Mouse (Mus musculus): ENCODE data around the gene Fam102a.
A peak's percentile ranks its signal among the peaks of the same experiment; 100 is the strongest.
"Not testable (repeated sequence)": the region's sequence is repeated elsewhere in the genome, so short reads cannot be mapped to it uniquely, and the experiment has no call there.

Fam102a gene

GRCm38 (mm10) chr2:32534733-32535471 is at the start of gene Fam102a:
Gene Fam102a (plus strand): TSS chr2:32535332.
- peak; percentile 97 for DNase-seq (ENCODE audit: low spot score)

GRCm38 (mm10) chr2:32485751-32486150 is 49.4 kb upstream of the Fam102a start:
- no peak for DNase-seq (ENCODE audit: low spot score)

GRCm38 (mm10) chr2:32486155-32486554 is 49.0 kb upstream of the Fam102a start:
- no peak for DNase-seq (ENCODE audit: low spot score)

GRCm38 (mm10) chr2:32487124-32487623 is 48.0 kb upstream of the Fam102a start:
- peak; percentile 88 for DNase-seq (ENCODE audit: low spot score)

GRCm38 (mm10) chr2:32488679-32489078 is 46.5 kb upstream of the Fam102a start:
- DNase-seq (ENCODE audit: low spot score) = peak; percentile 53

- DNase-seq (ENCODE audit: low spot score) = not testable (repeated sequence)
These were observed 44.4 kb upstream of the Fam102a start for GRCm38 (mm10) chr2:32490730-32491129.

- DNase-seq (ENCODE audit: low spot score) = no peak
These were observed 42.5 kb upstream of the Fam102a start for GRCm38 (mm10) chr2:32492661-32493060.

- no peak for DNase-seq (ENCODE audit: low spot score)
These were observed 41.8 kb upstream of the Fam102a start for GRCm38 (mm10) chr2:32493301-32493701.

- no peak for DNase-seq (ENCODE audit: low spot score)
These were observed 40.6 kb upstream of the Fam102a start for GRCm38 (mm10) chr2:32494522-32494921.

- no peak for DNase-seq (ENCODE audit: low spot score)
These were observed 39.9 kb upstream of the Fam102a start for GRCm38 (mm10) chr2:32495185-32495726.

- no peak for DNase-seq (ENCODE audit: low spot score)
These were observed 38.9 kb upstream of the Fam102a start for GRCm38 (mm10) chr2:32496190-32496589.

- no peak for DNase-seq (ENCODE audit: low spot score)
These were observed 35.8 kb upstream of the Fam102a start for GRCm38 (mm10) chr2:32499365-32499764.

GRCm38 (mm10) chr2:32500461-32500860 is 34.7 kb upstream of the Fam102a start:
- DNase-seq (ENCODE audit: low spot score) = no peak

GRCm38 (mm10) chr2:32501754-32502324 is 33.3 kb upstream of the Fam102a start:
- DNase-seq (ENCODE audit: low spot score) = no peak

GRCm38 (mm10) chr2:32502843-32503242 is 32.3 kb upstream of the Fam102a start:
- no peak for DNase-seq (ENCODE audit: low spot score)

GRCm38 (mm10) chr2:32503588-32503987 is 31.5 kb upstream of the Fam102a start:
- no peak for DNase-seq (ENCODE audit: low spot score)

GRCm38 (mm10) chr2:32505536-32505935 is 29.6 kb upstream of the Fam102a start:
- DNase-seq (ENCODE audit: low spot score) = no peak

GRCm38 (mm10) chr2:32506673-32507668 is 28.2 kb upstream of the Fam102a start:
- DNase-seq (ENCODE audit: low spot score) = no peak

GRCm38 (mm10) chr2:32507906-32508305 is 27.2 kb upstream of the Fam102a start:
- DNase-seq (ENCODE audit: low spot score) = no peak

GRCm38 (mm10) chr2:32509287-32509686 is 25.8 kb upstream of the Fam102a start:
- DNase-seq (ENCODE audit: low spot score) = no peak

GRCm38 (mm10) chr2:32509896-32510295 is 25.2 kb upstream of the Fam102a start:
- no peak for DNase-seq (ENCODE audit: low spot score)

GRCm38 (mm10) chr2:32512592-32512991 is 22.5 kb upstream of the Fam102a start:
- DNase-seq (ENCODE audit: low spot score) = no peak

Data from urinary bladder, postnatal 10 days (tissue).